Mouse (Mus musculus): ENCODE measurements around the gene Tspan18. TPM values are rescaled to one million over a fixed set of nuclear protein-coding genes. Genes with fewer than 3 reads are reported as not detected.
A peak's percentile ranks its signal among the peaks of the same experiment; 100 is the strongest.

Gene Tspan18
- polyA plus RNA-seq, 2 experiments = 2.2 to 2.3 TPM

DNA sequence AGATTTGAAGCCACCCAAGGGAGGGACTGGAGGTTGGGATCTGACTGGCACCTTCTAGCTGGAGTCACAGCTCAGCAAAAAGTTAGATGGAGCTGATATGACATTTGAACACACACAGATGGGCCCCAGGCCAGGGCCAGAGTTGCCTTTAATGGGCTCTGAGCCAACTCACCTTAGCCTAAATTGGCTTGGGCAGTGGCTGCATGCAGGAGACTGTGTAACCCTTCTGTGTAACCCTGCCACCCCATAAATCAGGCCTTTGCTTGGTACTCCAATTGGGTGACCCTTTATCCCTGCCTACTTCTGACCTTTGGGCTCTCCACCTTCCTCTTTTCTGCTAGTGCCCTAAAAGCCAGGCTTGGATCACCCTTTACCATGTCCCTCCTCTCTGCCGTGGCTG lies 97.2 kb downstream of the Tspan18 start:
- WGBS (ENCODE audit: insufficient replicate concordance) = 56% methylated on average over 1 of the region's 1 CpGs
- ATAC-seq (ENCODE audit: insufficient read depth) (no peak), DNase-seq (ENCODE audit: low read depth in 3 of 3, low spot score in 3 of 3) (no peak)
- no peak overlapping the region for H3K9ac ChIP-seq (replicated peaks)
- H3K36me3 ChIP-seq (replicated peaks; ENCODE audit: control insufficient read depth, insufficient read depth, low read depth) = no peaks in the 10 kb centered on the region
- H3K27me3 ChIP-seq (ENCODE audit: control insufficient read depth, insufficient read depth, low read length) = no peaks in the 10 kb centered on the region
- H3K4me1 ChIP-seq (replicated peaks; ENCODE audit: control insufficient read depth in 2 of 2, insufficient read depth in 2 of 2, low read length in 1 of 2) = no peaks in the 10 kb centered on the region
- no peak overlapping the region for H3K4me2 ChIP-seq (ENCODE audit: low read depth)
- TF ChIP-seq EP300 (IDR thresholded peaks at IDR 0.05; ENCODE audit: low read depth) = no peak
- TF ChIP-seq CTCF (IDR thresholded peaks at IDR 0.05; ENCODE audit: low read depth) = no peak
- no peak overlapping the region for H3K4me3 ChIP-seq (ENCODE audit: insufficient read depth in 1 of 2, low read depth in 2 of 2, low read length in 2 of 2)
- H3K27ac ChIP-seq = no peak overlapping the region
- H3K9me3 ChIP-seq (ENCODE audit: control insufficient read depth, low read length) = no peaks in the 10 kb centered on the region

- H3K27ac ChIP-seq = no peak overlapping the region
- TF ChIP-seq EP300 (IDR thresholded peaks at IDR 0.05; ENCODE audit: low read depth) (no peak), CTCF (IDR thresholded peaks at IDR 0.05; ENCODE audit: low read depth) (no peak)
- H3K27me3 ChIP-seq (ENCODE audit: control insufficient read depth, insufficient read depth, low read length) = no peaks in the 10 kb centered on the region
- DNase-seq (ENCODE audit: low read depth in 3 of 3, low spot score in 3 of 3) (no peak), ATAC-seq (ENCODE audit: insufficient read depth) (no peak)
- 35% methylated on average over 1 of the region's 1 CpGs for WGBS (ENCODE audit: insufficient replicate concordance)
- no peaks in the 10 kb centered on the region for H3K36me3 ChIP-seq (replicated peaks; ENCODE audit: control insufficient read depth, insufficient read depth, low read depth)
- no peaks in the 10 kb centered on the region for H3K9me3 ChIP-seq (ENCODE audit: control insufficient read depth, low read length)
- no peaks in the 10 kb centered on the region for H3K4me1 ChIP-seq (replicated peaks; ENCODE audit: control insufficient read depth in 2 of 2, insufficient read depth in 2 of 2, low read length in 1 of 2)
- H3K9ac ChIP-seq (replicated peaks) = no peak overlapping the region
- H3K4me3 ChIP-seq (ENCODE audit: insufficient read depth in 1 of 2, low read depth in 2 of 2, low read length in 2 of 2) = no peak overlapping the region
- no peak overlapping the region for H3K4me2 ChIP-seq (ENCODE audit: low read depth)
Measured at GRCm38 (mm10) chr2:93232141-93232540, 102.2 kb downstream of the Tspan18 start.

DNA sequence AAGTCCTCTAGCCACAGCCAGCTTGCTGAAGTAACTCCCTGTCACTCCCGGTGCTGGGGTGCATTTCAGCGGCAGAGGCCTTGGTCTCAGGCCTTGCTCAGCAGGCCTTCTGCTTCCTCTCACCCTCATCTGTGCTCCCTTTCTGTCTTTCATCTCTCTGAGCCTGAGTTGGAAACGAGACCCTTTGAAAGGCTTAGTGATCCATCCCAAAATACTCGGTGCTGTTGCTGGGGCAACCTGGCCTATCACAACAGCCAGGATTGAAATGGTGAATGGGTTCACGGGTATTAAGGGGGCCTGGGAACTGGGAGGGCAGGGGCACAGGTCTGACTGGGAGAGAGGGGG lies 105.9 kb downstream of the Tspan18 start:
- DNase-seq (ENCODE audit: low read depth in 3 of 3, low spot score in 3 of 3) = no peak
- WGBS (ENCODE audit: insufficient replicate concordance) = 30% methylated on average over 5 of the region's 5 CpGs
- H3K4me2 ChIP-seq (ENCODE audit: low read depth) = no peak overlapping the region
- no peaks in the 10 kb centered on the region for H3K9me3 ChIP-seq (ENCODE audit: control insufficient read depth, low read length)
- H3K4me3 ChIP-seq (ENCODE audit: insufficient read depth in 1 of 2, low read depth in 2 of 2, low read length in 2 of 2) = no peak overlapping the region
- no peaks in the 10 kb centered on the region for H3K36me3 ChIP-seq (replicated peaks; ENCODE audit: control insufficient read depth, insufficient read depth, low read depth)
- no peaks in the 10 kb centered on the region for H3K27me3 ChIP-seq (ENCODE audit: control insufficient read depth, insufficient read depth, low read length)
- H3K4me1 ChIP-seq (replicated peaks; ENCODE audit: control insufficient read depth in 2 of 2, insufficient read depth in 2 of 2, low read length in 1 of 2) = no peaks in the 10 kb centered on the region
- no peak for ATAC-seq (ENCODE audit: insufficient read depth)
- H3K27ac ChIP-seq = no peak overlapping the region
- TF ChIP-seq EP300 (IDR thresholded peaks at IDR 0.05; ENCODE audit: low read depth) = no peak
- TF ChIP-seq CTCF (IDR thresholded peaks at IDR 0.05; ENCODE audit: low read depth) = no peak
- no peak overlapping the region for H3K9ac ChIP-seq (replicated peaks)

- Histone ChIP-seq H3K4me2 (ENCODE audit: low read depth) (no peak overlapping the region), H3K27ac (no peak overlapping the region), H3K9me3 (ENCODE audit: control insufficient read depth, low read length) (no peaks in the 10 kb centered on the region), H3K4me3 (ENCODE audit: insufficient read depth in 1 of 2, low read depth in 2 of 2, low read length in 2 of 2) (no peak overlapping the region), H3K36me3 (replicated peaks; ENCODE audit: control insufficient read depth, insufficient read depth, low read depth) (no peaks in the 10 kb centered on the region), H3K9ac (replicated peaks) (no peak overlapping the region), H3K27me3 (ENCODE audit: control insufficient read depth, insufficient read depth, low read length) (no peaks in the 10 kb centered on the region), H3K4me1 (replicated peaks; ENCODE audit: control insufficient read depth in 2 of 2, insufficient read depth in 2 of 2, low read length in 1 of 2) (no peaks in the 10 kb centered on the region)
- DNase-seq (ENCODE audit: low read depth in 3 of 3, low spot score in 3 of 3) (no peak), ATAC-seq (ENCODE audit: insufficient read depth) (no peak)
- WGBS (ENCODE audit: insufficient replicate concordance) = 63% methylated on average over 9 of the region's 9 CpGs
- TF ChIP-seq EP300 (IDR thresholded peaks at IDR 0.05; ENCODE audit: low read depth) (no peak), CTCF (IDR thresholded peaks at IDR 0.05; ENCODE audit: low read depth) (no peak)
Measured at GRCm38 (mm10) chr2:93227713-93228479, 106.4 kb downstream of the Tspan18 start.

DNA sequence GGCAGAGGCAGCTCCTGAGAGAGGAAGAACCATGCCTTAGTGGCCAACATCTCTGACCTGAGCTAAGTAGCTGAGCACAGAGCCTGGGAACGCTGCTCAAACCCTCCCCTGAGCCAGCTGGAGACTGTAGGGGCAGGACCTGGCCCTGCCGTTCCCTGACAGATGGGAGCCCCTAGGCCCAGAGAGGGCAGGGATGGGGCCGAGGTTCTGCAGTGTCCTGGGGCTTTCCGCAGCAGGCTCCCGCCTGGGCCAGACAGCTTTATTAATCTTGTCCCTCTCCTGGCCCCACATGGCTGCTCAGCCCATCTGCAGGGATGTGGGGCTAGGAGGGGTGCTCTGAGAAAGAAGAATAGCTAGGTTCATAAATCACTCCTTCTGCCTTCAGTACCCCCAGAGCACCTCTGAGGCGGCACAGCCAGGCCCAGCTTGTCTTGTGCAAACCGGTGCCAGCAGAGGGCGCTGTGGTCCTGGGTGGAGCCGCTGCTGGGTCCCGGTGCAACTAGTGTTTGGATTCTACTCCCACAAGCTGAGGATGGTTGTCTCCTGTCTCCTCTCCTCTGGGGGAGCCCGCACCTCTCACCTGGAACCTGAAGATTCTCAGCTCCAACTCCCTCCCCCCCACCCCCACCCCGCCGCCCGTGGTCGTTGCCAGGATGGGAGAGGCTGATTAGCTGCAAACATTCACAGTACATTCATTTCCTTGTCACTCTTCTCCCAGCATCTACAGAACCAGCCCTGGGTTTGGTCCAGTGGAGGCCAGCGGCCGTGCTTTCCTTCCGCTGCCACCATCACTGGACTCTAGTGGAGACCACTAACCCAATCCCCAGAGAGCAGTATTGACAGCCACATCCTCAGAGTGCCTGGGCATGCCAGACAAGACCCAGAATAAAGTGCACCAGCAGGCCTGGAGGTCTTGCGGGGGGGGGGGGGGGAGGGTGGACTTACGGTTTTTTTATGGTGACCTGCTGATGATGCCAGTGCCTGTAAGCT lies 107.4 kb downstream of the Tspan18 start:
- Histone ChIP-seq H3K27ac (no peak overlapping the region), H3K4me2 (ENCODE audit: low read depth) (no peak overlapping the region), H3K4me1 (replicated peaks; ENCODE audit: control insufficient read depth in 2 of 2, insufficient read depth in 2 of 2, low read length in 1 of 2) (no peaks in the 10 kb centered on the region), H3K9ac (replicated peaks) (no peak overlapping the region), H3K27me3 (ENCODE audit: control insufficient read depth, insufficient read depth, low read length) (no peaks in the 10 kb centered on the region), H3K9me3 (ENCODE audit: control insufficient read depth, low read length) (no peaks in the 10 kb centered on the region), H3K4me3 (ENCODE audit: insufficient read depth in 1 of 2, low read depth in 2 of 2, low read length in 2 of 2) (no peak overlapping the region), H3K36me3 (replicated peaks; ENCODE audit: control insufficient read depth, insufficient read depth, low read depth) (no peaks in the 10 kb centered on the region)
- 35% methylated on average over 20 of the region's 20 CpGs for WGBS (ENCODE audit: insufficient replicate concordance)
- peak; percentile 90 for TF ChIP-seq CTCF (IDR thresholded peaks at IDR 0.05; ENCODE audit: low read depth)
- TF ChIP-seq EP300 (IDR thresholded peaks at IDR 0.05; ENCODE audit: low read depth) = no peak
- ATAC-seq (ENCODE audit: insufficient read depth) = no peak
- peak; percentile 13 to 16 (median 15) for DNase-seq (ENCODE audit: low read depth in 3 of 3, low spot score in 3 of 3)

All from liver, embryonic 14.5 days (tissue).